In the genomic region with DNA sequence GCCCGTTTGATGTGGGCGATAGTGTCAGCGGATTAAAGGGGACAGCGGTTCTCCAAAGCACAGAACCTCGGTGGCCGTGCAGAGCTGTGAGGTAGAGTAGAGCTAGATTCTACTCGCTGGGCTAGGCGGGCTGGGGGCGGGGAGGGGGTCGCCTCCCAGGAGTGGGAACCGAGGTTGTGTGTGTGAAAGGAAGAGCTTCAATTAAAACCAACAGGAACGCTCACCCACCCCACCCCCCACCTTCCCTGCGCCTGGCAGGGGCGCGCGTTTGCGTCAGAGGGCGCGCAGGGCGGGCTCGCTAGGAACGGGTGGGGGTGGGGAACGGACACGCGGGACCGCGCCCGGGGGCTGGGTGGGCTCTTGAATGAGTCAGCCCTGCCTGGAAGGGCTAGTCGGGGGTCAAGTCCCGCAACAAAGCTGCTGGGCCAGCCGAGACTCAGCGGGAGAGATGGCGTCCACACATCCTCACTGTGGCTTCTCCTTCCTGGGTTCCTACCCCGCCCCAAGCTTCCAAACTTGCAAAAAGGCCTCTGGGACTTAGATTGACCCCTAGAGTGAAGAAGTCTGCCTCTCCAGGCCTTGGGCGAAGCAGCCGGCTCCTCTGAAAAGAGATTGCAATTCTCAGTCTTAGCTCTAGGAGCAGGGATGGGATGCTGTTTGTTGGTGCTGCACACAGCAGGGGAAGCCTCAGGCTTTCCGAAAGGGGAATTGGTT, we compare ENCODE assay signal across 8 mouse cellular contexts. TPM values are rescaled to one million over a fixed set of nuclear protein-coding genes. Genes with fewer than 3 reads are reported as not detected.
DNase-seq lines count a peak whose midpoint lies in the region; ATAC-seq and TF ChIP-seq lines count a peak whose summit lies in the region.

No protein-coding gene starts in this region.

- no peak for TF ChIP-seq CTCF in kidney, adult 2 months (conservative IDR thresholded peaks at IDR 0.05; ENCODE audit: insufficient read depth, insufficient read length, low read depth, low read length)

- H3K4me3 ChIP-seq in kidney, adult 2 months (ENCODE audit: insufficient read depth, low read depth, low read length) = peak overlapping the region; percentile 67
- peak overlapping the region; percentile 68 for H3K4me3 ChIP-seq in embryonic facial prominence, embryonic 15.5 days (replicated peaks)
- H3K4me3 ChIP-seq in hindbrain, embryonic 12.5 days = peak overlapping the region; percentile 99
- peak overlapping the region; percentile 49 for H3K4me3 ChIP-seq in limb, embryonic 14.5 days (replicated peaks; ENCODE audit: low read length)
- peak overlapping the region; percentile 98 for H3K4me3 ChIP-seq in neural tube, embryonic 11.5 days (ENCODE audit: low read depth, low read length)

- peak overlapping the region; percentile 82 for H3K4me2 ChIP-seq in embryonic facial prominence, embryonic 15.5 days (replicated peaks)
- peak overlapping the region; percentile 84 for H3K4me2 ChIP-seq in hindbrain, embryonic 12.5 days (replicated peaks)
- peak overlapping the region; percentile 91 for H3K4me2 ChIP-seq in limb, embryonic 14.5 days (replicated peaks; ENCODE audit: low read depth, low read length, severe bottlenecking)
- H3K4me2 ChIP-seq in neural tube, embryonic 11.5 days (ENCODE audit: low read depth) = peak overlapping the region; percentile 77

- H3K4me1 ChIP-seq in kidney, adult 2 months (ENCODE audit: control insufficient read depth, insufficient read depth, low read length) = no peaks in the 10 kb centered on the region
- peaks cover 15% of the 10 kb centered on the region for H3K4me1 ChIP-seq in embryonic facial prominence, embryonic 15.5 days
- peaks cover 31% of the 10 kb centered on the region for H3K4me1 ChIP-seq in hindbrain, embryonic 12.5 days
- H3K4me1 ChIP-seq in limb, embryonic 14.5 days (ENCODE audit: control insufficient read depth, insufficient read depth, low read length) = 0 out of 2 replicates have a peak, but pooled peaks cover 6% of the 10 kb centered on the region
- peaks cover 23% of the 10 kb centered on the region for H3K4me1 ChIP-seq in neural tube, embryonic 11.5 days (ENCODE audit: control insufficient read depth, insufficient read depth, low read length)

- H3K27ac ChIP-seq in kidney, adult 2 months (ENCODE audit: insufficient read depth, low read depth, low read length) = peak overlapping the region; percentile 35; the same call in 1 of the 2 replicates
- H3K27ac ChIP-seq in embryonic facial prominence, embryonic 15.5 days (replicated peaks) = peak overlapping the region; percentile 88
- peak overlapping the region; percentile 100 for H3K27ac ChIP-seq in hindbrain, embryonic 12.5 days
- no peak overlapping the region for H3K27ac ChIP-seq in limb, embryonic 14.5 days (replicated peaks; ENCODE audit: low read depth, low read length)
- peak overlapping the region; percentile 97 for H3K27ac ChIP-seq in neural tube, embryonic 11.5 days (ENCODE audit: low read depth, low read length)

- peaks cover 2% of the 10 kb centered on the region; the same call in 1 of the 2 replicates for H3K27me3 ChIP-seq in kidney, adult 2 months (replicated peaks; ENCODE audit: control insufficient read depth, insufficient read depth, low read length)
- H3K27me3 ChIP-seq in embryonic facial prominence, embryonic 15.5 days = peaks cover 53% of the 10 kb centered on the region
- H3K27me3 ChIP-seq in hindbrain, embryonic 12.5 days = no peaks in the 10 kb centered on the region
- peaks cover 70% of the 10 kb centered on the region for H3K27me3 ChIP-seq in limb, embryonic 14.5 days (ENCODE audit: control insufficient read depth, insufficient read depth, low read length)
- H3K27me3 ChIP-seq in neural tube, embryonic 11.5 days (ENCODE audit: control insufficient read depth, insufficient read depth, low read length) = no peaks in the 10 kb centered on the region

- no peak for DNase-seq in kidney, adult 2 months
- no peak for DNase-seq in kidney, adult 11 months
- peak; percentile 81 for DNase-seq in adrenal gland, postnatal 14 days
- no peak for DNase-seq in limb, embryonic 14.5 days (ENCODE audit: low spot score)
- DNase-seq in neural tube, embryonic 11.5 days (ENCODE audit: low spot score) = peak; percentile 87
- DNase-seq in gastrocnemius, adult 18-20 months (ENCODE audit: low spot score) = no peak

- 2% methylated on average over 37 of the region's 37 CpGs for WGBS in kidney, adult 2 months
- WGBS in embryonic facial prominence, embryonic 15.5 days = 1% methylated on average over 37 of the region's 37 CpGs
- under 1% methylated on average over 35 of the region's 37 CpGs for WGBS in hindbrain, embryonic 12.5 days
- under 1% methylated on average over 21 of the region's 37 CpGs for WGBS in limb, embryonic 14.5 days
- WGBS in neural tube, embryonic 11.5 days = 0% methylated on average over 36 of the region's 37 CpGs

- H3K9ac ChIP-seq in embryonic facial prominence, embryonic 15.5 days = peak overlapping the region; percentile 39
- peak overlapping the region; percentile 89 for H3K9ac ChIP-seq in hindbrain, embryonic 12.5 days
- peak overlapping the region; percentile 51 for H3K9ac ChIP-seq in limb, embryonic 14.5 days (ENCODE audit: low read depth, low read length, severe bottlenecking)
- peak overlapping the region; percentile 94 for H3K9ac ChIP-seq in neural tube, embryonic 11.5 days (ENCODE audit: low read length)

- no peaks in the 10 kb centered on the region for H3K36me3 ChIP-seq in kidney, adult 2 months (ENCODE audit: control insufficient read depth, insufficient read depth, low read length)
- H3K36me3 ChIP-seq in embryonic facial prominence, embryonic 15.5 days = no peaks in the 10 kb centered on the region
- H3K36me3 ChIP-seq in hindbrain, embryonic 12.5 days = no peaks in the 10 kb centered on the region
- H3K36me3 ChIP-seq in limb, embryonic 14.5 days (ENCODE audit: control insufficient read depth, insufficient read depth, low read length) = no peaks in the 10 kb centered on the region
- H3K36me3 ChIP-seq in neural tube, embryonic 11.5 days (ENCODE audit: control insufficient read depth, insufficient read depth, low read length) = no peaks in the 10 kb centered on the region

- no peaks in the 10 kb centered on the region for H3K9me3 ChIP-seq in embryonic facial prominence, embryonic 15.5 days (replicated peaks)
- H3K9me3 ChIP-seq in hindbrain, embryonic 12.5 days (replicated peaks) = no peaks in the 10 kb centered on the region
- H3K9me3 ChIP-seq in limb, embryonic 14.5 days (ENCODE audit: control insufficient read depth, low read length) = no peaks in the 10 kb centered on the region
- no peaks in the 10 kb centered on the region for H3K9me3 ChIP-seq in neural tube, embryonic 11.5 days (ENCODE audit: control insufficient read depth, low read length)

- no peak for TF ChIP-seq POLR2A in kidney, adult 2 months (IDR thresholded peaks at IDR 0.05; ENCODE audit: low read depth, low read length)
- TF ChIP-seq POLR2A in limb, embryonic 14.5 days (IDR thresholded peaks at IDR 0.05; ENCODE audit: borderline replicate concordance, extremely low read depth, insufficient read depth, insufficient read length) = no peak

- peak; percentile 71 for ATAC-seq in embryonic facial prominence, embryonic 15.5 days (ENCODE audit: insufficient number of reproducible peaks, low FRiP score, low TSS enrichment, low read depth)
- ATAC-seq in hindbrain, embryonic 12.5 days (ENCODE audit: low FRiP score) = peak; percentile 52
- ATAC-seq in limb, embryonic 14.5 days (ENCODE audit: low FRiP score, low read depth) = no peak
- peak; percentile 36 for ATAC-seq in neural tube, embryonic 11.5 days (ENCODE audit: insufficient read depth, low FRiP score, low TSS enrichment)

RNA-seq across cellular contexts. Expression of gene Nr2f1, which starts 3.9 kb away (rescaled TPM):
- polyA plus RNA-seq in kidney, adult 2 months (2012; rRNA removed) = 5.6 and 7.5 TPM in 2 replicates
- total RNA-seq in adrenal gland, postnatal 14 days (2021) = 19.6 and 22.0 TPM in 2 replicates
- polyA plus RNA-seq in embryonic facial prominence, embryonic 15.5 days (2015; fragmentation: Nextera tagmentation; extraction: Ambion mirVana) = 14.5 and 18.4 TPM in 2 replicates
- 64.7 and 88.3 TPM in 2 replicates for polyA plus RNA-seq in hindbrain, embryonic 12.5 days (2016; fragmentation: Nextera tagmentation; extraction: Ambion mirVana)
- polyA plus RNA-seq in limb, embryonic 14.5 days (2012; rRNA removed) = 16.6 and 26.6 TPM in 2 replicates
- polyA plus RNA-seq in limb, embryonic 14.5 days (2014; fragmentation: Nextera tagmentation; extraction: Ambion mirVana) = 1.6 and 2.1 TPM in 2 replicates
- 61.2 and 62.9 TPM in 2 replicates for polyA plus RNA-seq in neural tube, embryonic 11.5 days (2014; fragmentation: Nextera tagmentation; extraction: Ambion mirVana)
- total RNA-seq in gastrocnemius, adult 18-20 months (2021) = under 1 TPM; 0.64 to 0.83 TPM

Comparison
In these comparisons a context has a peak if more than half of its experiments do, and no peak if none do; other contexts are left out.
1. DNase-seq: peak in adrenal gland, postnatal 14 days (single experiment) and neural tube, embryonic 11.5 days (single experiment); none in kidney, adult 2 months (single experiment), kidney, adult 11 months (single experiment), limb, embryonic 14.5 days (single experiment) and gastrocnemius, adult 18-20 months (single experiment).
2. H3K4me3 ChIP-seq: peak in every context shown above with its lines; median percentile 99 in hindbrain, embryonic 12.5 days; 98 in neural tube, embryonic 11.5 days; 68 in embryonic facial prominence, embryonic 15.5 days; 67 in kidney, adult 2 months; 49 in limb, embryonic 14.5 days.
3. H3K9ac ChIP-seq: peak in every context shown above with its lines; median percentile 94 in neural tube, embryonic 11.5 days; 89 in hindbrain, embryonic 12.5 days; 51 in limb, embryonic 14.5 days; 39 in embryonic facial prominence, embryonic 15.5 days.
4. Peak in every context shown above with its lines, with median percentiles within 50 percentile points of each other: H3K4me2 ChIP-seq.